Mouse (Mus musculus): ENCODE measurements around the gene Glp2r. TPM values are rescaled to one million over a fixed set of nuclear protein-coding genes. Genes with fewer than 3 reads are reported as not detected.

Gene Glp2r
- polyA plus RNA-seq, 1 experiment from 2014 or later: not detected

DNA sequence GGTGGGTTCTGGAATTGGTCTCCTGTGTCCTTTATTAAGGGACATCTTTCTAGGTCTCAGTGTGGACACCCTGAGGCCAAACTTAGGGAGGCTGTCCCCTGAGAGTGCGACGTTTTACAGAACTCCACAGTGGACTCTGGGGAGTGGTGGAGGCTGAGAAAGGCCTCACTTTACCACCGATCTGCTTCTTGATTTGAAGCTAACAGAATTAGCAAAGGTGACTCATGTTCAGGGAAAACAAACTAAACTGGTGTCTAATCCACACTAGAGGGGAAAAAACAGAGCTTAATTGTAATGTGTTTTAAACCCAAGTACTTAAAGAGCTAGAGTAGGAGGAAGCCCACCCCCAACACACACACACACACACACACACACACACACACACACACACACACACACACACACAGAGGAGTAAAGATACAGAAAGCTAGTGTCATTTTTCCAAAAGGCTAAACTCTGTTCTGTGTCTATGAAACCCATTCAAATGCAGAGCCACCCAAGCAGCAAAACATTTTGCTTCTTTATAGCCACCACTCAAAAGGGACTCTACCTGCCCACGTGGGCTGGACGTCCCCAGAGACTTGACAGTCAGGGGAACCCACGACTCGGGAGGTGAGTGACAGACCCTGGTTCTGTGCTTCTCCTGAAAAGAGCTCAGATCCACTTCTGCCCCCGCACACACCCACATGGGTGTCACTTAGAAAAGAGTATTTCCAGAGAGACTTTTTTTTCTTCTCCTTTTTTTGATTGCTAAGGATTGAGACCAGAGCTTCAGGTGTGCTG is 47.5 kb downstream of the Glp2r start:
- 73% methylated on average over 8 of the region's 8 CpGs for WGBS
- H3K4me1 ChIP-seq: no peaks in the 10 kb centered on the region
- H3K9me3 ChIP-seq (replicated peaks): no peaks in the 10 kb centered on the region
- H3K27me3 ChIP-seq: no peaks in the 10 kb centered on the region
- no peak overlapping the region for H3K27ac ChIP-seq
- H3K36me3 ChIP-seq (ENCODE audit: poor library complexity, severe bottlenecking): no peaks in the 10 kb centered on the region
- no peak for ATAC-seq
- no peak overlapping the region for H3K9ac ChIP-seq
- no peak overlapping the region for H3K4me3 ChIP-seq
- no peak overlapping the region for H3K4me2 ChIP-seq

DNA sequence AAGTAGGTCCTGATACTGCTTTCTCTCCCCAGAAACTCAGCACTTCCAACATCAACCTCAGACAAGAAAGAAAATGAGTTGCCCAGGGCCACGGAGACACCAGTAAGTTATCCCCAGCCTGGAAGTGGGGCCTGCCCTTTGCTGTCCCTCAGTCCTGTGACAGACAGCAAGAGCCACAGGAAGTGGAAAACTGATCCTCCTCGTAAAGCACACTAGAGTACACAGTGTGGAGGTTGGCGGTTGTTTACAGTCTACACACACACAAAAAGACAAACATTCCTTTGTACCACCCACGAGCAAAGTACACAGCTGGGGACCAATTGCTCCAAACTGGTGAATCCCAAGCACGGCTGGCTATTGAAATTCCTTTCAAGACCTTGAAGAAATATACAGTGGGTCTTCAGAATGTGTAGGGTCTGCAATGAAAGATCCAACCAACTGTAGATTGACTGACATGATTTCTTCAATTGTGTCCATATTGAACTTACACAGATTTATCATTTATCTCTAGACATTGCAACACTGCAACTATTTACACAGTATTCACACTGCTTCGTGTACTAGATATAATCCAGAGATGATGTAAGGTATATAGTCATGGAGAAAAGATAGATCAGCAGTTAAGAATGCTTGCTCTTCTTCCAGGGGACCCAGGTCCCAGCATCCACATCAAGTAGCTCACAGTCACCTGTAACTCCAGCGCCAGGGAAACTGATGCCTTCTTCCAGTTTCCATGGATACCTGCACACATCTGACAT is 48.4 kb downstream of the Glp2r start:
- no peaks in the 10 kb centered on the region for H3K4me1 ChIP-seq
- H3K9me3 ChIP-seq (replicated peaks): no peaks in the 10 kb centered on the region
- no peak overlapping the region for H3K4me2 ChIP-seq
- no peak overlapping the region for H3K27ac ChIP-seq
- H3K36me3 ChIP-seq (ENCODE audit: poor library complexity, severe bottlenecking): no peaks in the 10 kb centered on the region
- 65% methylated on average over 7 of the region's 7 CpGs for WGBS
- no peaks in the 10 kb centered on the region for H3K27me3 ChIP-seq
- H3K9ac ChIP-seq: no peak overlapping the region
- no peak for ATAC-seq
- H3K4me3 ChIP-seq: no peak overlapping the region

DNA sequence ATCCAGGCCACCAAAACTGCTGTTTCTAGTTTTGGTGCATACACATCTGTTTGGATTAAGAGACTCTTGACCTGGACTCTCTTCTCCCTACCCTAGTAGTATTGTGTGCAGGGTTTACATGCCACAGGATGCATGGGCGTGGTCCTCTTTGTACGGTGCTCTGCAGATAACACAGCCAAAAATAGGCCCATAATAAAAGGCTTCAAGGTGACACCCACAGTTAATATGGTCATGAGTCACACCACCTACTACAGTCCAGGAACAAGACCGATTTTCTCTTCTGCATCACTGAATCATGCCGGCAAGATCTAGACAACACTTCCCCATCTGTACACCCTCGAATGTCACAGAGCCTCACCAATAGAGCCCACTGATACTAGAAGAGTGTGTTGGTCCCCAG is 49.5 kb downstream of the Glp2r start:
- Histone ChIP-seq H3K4me3 (no peak overlapping the region), H3K4me2 (no peak overlapping the region)
- 91% methylated on average over 5 of the region's 5 CpGs for WGBS

DNA sequence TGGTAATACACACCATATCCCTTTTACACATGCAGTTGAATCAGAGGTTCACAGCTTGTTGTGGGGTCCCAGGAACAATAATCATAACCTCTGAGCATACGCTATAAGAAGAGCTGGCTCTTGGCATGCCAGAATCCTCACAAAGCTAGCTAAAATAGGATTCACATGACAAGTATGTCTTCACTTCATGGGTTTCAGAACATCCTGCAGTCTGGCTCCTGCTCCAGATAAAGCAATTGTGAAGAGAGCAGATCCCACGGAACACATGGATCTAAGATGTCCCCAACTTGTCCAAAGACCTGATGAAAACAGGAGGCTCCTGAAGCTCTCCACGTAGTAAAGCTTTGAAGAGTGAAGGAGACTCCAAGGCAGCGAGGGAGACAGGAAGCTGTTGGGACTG is 55.6 kb downstream of the Glp2r start:
- Histone ChIP-seq H3K9ac (no peak overlapping the region), H3K27me3 (no peaks in the 10 kb centered on the region), H3K36me3 (ENCODE audit: poor library complexity, severe bottlenecking) (no peaks in the 10 kb centered on the region), H3K4me1 (no peaks in the 10 kb centered on the region), H3K4me2 (no peak overlapping the region), H3K9me3 (replicated peaks) (no peaks in the 10 kb centered on the region), H3K4me3 (no peak overlapping the region), H3K27ac (no peak overlapping the region)
- 88% methylated on average over 4 of the region's 4 CpGs for WGBS
- no peak for ATAC-seq

More for the DNA sequence above, 49.5 kb downstream of the Glp2r start:
- H3K4me1 ChIP-seq: no peaks in the 10 kb centered on the region
- H3K9ac ChIP-seq: no peak overlapping the region
- no peaks in the 10 kb centered on the region for H3K27me3 ChIP-seq
- H3K27ac ChIP-seq: no peak overlapping the region
- no peaks in the 10 kb centered on the region for H3K36me3 ChIP-seq (ENCODE audit: poor library complexity, severe bottlenecking)
- ATAC-seq: no peak
- no peaks in the 10 kb centered on the region for H3K9me3 ChIP-seq (replicated peaks)

DNA sequence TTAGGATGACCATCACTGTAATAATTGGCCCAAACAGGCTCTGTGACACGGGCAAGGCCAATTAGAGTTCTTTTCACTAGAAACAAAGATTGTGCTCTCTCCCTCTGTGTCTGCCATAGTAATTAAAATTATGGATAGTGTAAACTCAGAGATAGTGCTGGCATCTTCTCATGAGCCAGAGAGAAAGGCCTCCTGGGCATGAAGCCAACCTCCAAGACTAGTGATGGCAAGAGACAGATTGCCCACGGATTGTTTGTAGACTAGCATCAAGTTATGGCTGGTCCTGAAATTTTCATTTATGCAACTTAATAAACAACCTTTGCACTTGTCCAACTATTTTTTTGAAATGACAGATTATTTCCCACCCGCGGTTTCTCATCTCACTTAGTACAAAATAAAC is 58.0 kb downstream of the Glp2r start:
- ATAC-seq: no peak
- 82% methylated on average over 4 of the region's 4 CpGs for WGBS
- H3K4me2 ChIP-seq: no peak overlapping the region
- H3K27ac ChIP-seq: no peak overlapping the region
- H3K36me3 ChIP-seq (ENCODE audit: poor library complexity, severe bottlenecking): no peaks in the 10 kb centered on the region
- H3K4me3 ChIP-seq: no peak overlapping the region
- no peaks in the 10 kb centered on the region for H3K4me1 ChIP-seq
- no peaks in the 10 kb centered on the region for H3K9me3 ChIP-seq (replicated peaks)
- H3K9ac ChIP-seq: no peak overlapping the region
- H3K27me3 ChIP-seq: no peaks in the 10 kb centered on the region

DNA sequence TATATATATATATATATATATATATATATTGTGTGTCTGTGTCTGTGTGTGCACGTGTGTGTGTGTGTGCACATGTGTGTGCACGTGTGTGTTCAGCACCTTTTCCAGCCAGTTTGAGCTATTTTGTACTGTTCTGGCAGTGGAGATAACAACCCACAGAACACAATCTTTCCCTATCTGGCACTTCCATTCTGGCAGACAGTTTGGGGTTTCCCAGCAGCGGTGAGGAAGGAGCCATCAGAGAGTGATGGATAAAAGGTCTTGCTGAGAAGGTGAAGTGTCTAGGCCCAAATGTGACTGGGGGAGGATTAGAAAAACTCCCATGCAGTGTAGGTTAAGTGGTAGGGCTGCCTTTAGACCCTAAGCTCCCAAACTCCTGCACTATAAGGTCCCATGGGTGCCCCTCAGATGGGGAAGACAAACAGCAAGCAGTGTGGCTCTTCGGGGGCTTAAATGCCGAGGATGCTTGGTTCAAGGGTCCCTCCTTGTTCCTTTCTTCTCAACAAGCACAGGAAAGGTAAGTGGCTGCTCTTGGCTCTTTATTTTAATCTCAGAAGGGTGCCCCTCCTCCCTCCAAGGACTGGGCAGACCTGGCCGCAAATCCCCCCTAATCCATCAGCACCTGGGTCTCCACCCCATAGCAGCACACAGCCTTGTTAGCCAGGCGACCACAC is 76.1 kb downstream of the Glp2r start, which contains the start of gene Rcvrn:
Gene Rcvrn, plus strand, starts transcription at position 624 of the 674 bp plus-strand sequence.
- no peak within 1 kb of the TSS for H3K4me3 ChIP-seq
- no peaks in the 10 kb centered on the region for H3K36me3 ChIP-seq (ENCODE audit: poor library complexity, severe bottlenecking)
- no peak for ATAC-seq
- H3K9ac ChIP-seq: no peak within 1 kb of the TSS
- no peak within 1 kb of the TSS for H3K4me2 ChIP-seq
- no peaks in the 10 kb centered on the region for H3K4me1 ChIP-seq
- no peak within 1 kb of the TSS for H3K27ac ChIP-seq
- WGBS: 65% methylated on average over 7 of the region's 7 CpGs
- H3K9me3 ChIP-seq (replicated peaks): no peaks in the 10 kb centered on the region
- H3K27me3 ChIP-seq: no peaks in the 10 kb centered on the region

DNA sequence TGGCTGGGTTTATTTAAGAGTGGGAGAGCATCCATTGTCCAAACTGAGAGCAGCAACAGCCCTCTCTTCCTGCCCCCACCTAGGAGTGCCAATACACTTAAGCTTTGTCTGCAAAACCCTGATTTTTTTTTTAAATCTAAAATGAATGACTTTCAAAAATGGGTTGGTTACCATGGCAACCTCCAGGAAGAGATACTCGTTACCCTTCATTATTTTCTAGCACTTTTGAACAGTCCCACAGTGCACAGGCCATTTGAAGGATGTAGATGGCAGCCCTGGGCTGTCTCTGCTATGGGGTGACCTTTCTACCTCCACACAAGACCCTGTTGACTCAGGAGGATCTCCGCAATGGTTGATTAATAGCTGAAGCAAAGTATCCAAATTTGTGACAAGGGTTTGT is 84.8 kb downstream of the Glp2r start:
- Histone ChIP-seq H3K27me3 (no peaks in the 10 kb centered on the region), H3K4me2 (no peak overlapping the region), H3K9ac (no peak overlapping the region), H3K27ac (no peak overlapping the region), H3K4me3 (no peak overlapping the region), H3K9me3 (replicated peaks) (no peaks in the 10 kb centered on the region), H3K4me1 (no peaks in the 10 kb centered on the region), H3K36me3 (ENCODE audit: poor library complexity, severe bottlenecking) (no peaks in the 10 kb centered on the region)
- WGBS: 47% methylated on average over 2 of the region's 2 CpGs
- no peak for ATAC-seq

DNA sequence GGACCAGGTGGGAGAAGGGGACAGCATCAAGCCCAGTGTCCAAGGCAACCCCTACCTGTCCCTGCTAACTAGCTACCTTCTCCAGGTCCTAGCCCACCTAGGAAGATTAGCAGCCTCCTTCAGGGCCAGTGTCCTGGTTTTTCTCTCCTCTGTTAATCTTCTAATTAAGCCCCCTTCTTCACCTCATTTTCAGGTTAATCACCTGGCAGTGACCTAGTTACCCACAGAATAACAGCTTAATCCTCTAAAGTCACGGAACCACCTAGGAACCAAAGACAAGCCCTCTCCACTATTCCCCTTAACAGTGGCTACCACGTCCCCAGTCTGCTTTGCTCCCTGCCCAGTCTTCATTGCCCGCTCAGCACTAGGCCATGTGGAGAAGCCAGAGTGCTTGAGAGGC is 89.1 kb downstream of the Glp2r start:
- Histone ChIP-seq H3K27ac (no peak overlapping the region), H3K4me2 (no peak overlapping the region), H3K4me1 (no peaks in the 10 kb centered on the region), H3K4me3 (no peak overlapping the region), H3K36me3 (ENCODE audit: poor library complexity, severe bottlenecking) (no peaks in the 10 kb centered on the region), H3K27me3 (no peaks in the 10 kb centered on the region), H3K9me3 (replicated peaks) (no peaks in the 10 kb centered on the region), H3K9ac (no peak overlapping the region)
- 80% methylated on average over 3 of the region's 3 CpGs for WGBS
- ATAC-seq: no peak

DNA sequence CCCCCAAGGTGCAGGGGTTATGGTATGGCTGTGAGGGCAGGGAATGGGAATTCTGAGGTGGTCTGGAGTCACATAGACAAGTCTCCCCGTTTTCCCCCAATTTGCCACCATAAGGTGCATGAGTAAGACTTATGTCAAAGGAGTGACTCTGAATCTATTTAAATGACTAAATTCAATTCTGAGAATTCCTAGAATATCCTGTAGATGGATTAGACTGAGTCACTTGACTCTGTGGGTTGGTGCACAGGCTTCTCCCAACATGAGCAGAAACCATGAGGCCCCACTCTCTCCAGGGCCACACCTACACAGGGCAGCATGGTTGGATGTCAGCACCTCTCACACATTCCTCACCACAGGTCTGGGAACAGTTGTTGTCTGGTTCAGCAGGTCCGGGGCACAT is 91.0 kb downstream of the Glp2r start:
- Histone ChIP-seq H3K9ac (no peak overlapping the region), H3K4me1 (no peaks in the 10 kb centered on the region), H3K9me3 (replicated peaks) (no peaks in the 10 kb centered on the region), H3K27me3 (no peaks in the 10 kb centered on the region), H3K4me2 (no peak overlapping the region), H3K4me3 (no peak overlapping the region), H3K27ac (no peak overlapping the region), H3K36me3 (ENCODE audit: poor library complexity, severe bottlenecking) (no peaks in the 10 kb centered on the region)
- 96% methylated on average over 2 of the region's 2 CpGs for WGBS
- no peak for ATAC-seq

DNA sequence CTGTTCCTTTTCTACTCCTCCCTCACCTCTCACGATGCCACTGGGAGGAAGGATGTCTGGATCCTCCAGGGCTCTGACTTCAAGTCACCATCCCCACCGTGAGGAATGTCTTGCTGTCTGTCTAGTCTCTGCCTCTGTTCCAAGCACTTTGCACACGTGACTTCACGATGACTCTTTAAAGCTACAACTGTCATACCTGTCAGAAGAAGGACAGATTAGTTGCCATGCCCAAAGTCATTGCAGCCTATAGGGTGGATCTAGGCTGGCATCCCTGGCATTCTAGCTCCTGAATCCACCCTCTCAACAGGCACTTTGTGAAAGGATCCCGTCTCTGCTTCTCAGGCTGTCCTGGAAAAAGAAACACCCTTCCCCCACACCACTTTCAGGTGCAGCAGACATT is 91.7 kb downstream of the Glp2r start:
- H3K9ac ChIP-seq: no peak overlapping the region
- H3K27me3 ChIP-seq: no peaks in the 10 kb centered on the region
- H3K4me2 ChIP-seq: no peak overlapping the region
- no peak overlapping the region for H3K4me3 ChIP-seq
- H3K9me3 ChIP-seq (replicated peaks): no peaks in the 10 kb centered on the region
- no peaks in the 10 kb centered on the region for H3K36me3 ChIP-seq (ENCODE audit: poor library complexity, severe bottlenecking)
- 73% methylated on average over 5 of the region's 5 CpGs for WGBS
- H3K4me1 ChIP-seq: no peaks in the 10 kb centered on the region
- no peak overlapping the region for H3K27ac ChIP-seq
- ATAC-seq: no peak

DNA sequence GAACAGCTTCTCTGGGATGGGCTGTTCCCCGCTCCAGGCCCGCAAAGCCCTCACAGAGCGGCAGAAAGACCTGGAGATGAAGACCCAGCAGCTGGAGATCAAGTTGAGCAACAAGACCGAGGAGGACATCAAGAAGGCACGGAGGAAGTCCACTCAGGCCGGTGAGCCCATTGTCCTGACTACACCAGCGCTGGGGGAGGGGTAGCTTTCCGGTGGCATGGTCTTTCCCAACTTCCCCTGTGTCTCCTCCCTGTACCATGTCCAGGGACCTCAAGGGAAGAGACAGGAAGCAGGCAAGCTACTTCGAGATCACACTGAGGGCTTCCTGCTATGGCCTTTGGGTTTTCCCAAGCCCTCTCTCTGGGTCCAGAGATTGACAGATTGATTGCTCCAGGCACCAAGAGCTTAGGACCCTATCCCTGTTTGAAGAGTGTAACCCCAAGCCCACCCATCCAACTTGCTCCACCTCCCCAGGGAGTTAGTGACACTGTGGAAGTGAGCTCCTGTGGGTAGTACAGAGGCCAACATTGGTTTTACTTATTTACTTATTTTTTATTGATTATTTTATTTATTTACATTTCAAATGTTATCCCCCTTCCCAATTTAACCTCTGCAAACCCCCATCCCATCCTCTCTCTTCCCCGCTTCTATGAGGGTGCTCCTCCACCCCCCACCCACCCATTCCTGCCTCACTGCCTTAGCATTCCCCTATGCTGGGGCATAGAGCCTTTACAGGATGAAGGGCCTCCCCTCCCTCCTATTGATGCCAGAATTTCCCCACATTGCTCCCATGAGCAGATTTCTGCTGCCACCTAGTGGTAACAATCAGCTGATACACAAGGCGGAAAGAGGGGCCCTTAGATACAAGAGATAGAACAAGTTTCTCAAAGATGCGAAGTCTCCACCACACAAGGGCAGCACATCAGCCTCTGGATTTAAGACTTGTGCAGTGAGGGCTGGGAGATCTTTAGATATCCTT is 95.1 kb downstream of the Glp2r start:
- peak; percentile 82; the same call in 1 of the 2 replicates for ATAC-seq

More for the DNA sequence above, 95.1 kb downstream of the Glp2r start:
- Histone ChIP-seq H3K27ac (no peak overlapping the region), H3K9ac (no peak overlapping the region), H3K9me3 (replicated peaks) (no peaks in the 10 kb centered on the region), H3K4me3 (no peak overlapping the region), H3K36me3 (ENCODE audit: poor library complexity, severe bottlenecking) (no peaks in the 10 kb centered on the region), H3K27me3 (no peaks in the 10 kb centered on the region), H3K4me2 (no peak overlapping the region), H3K4me1 (no peaks in the 10 kb centered on the region)
- WGBS: 63% methylated on average over 12 of the region's 12 CpGs

Data from forebrain, embryonic 13.5 days (tissue).